Mouse (Mus musculus) urinary bladder, postnatal 10 days (tissue): ENCODE measurements around the gene Olfr1230.

ENCODE experiments used
- DNase-seq: peaks from one replicate; pipeline ENCODE4 v3.0.0; 2022; ENCODE audit warnings: low spot score

Olfr1230 gene

DNA sequence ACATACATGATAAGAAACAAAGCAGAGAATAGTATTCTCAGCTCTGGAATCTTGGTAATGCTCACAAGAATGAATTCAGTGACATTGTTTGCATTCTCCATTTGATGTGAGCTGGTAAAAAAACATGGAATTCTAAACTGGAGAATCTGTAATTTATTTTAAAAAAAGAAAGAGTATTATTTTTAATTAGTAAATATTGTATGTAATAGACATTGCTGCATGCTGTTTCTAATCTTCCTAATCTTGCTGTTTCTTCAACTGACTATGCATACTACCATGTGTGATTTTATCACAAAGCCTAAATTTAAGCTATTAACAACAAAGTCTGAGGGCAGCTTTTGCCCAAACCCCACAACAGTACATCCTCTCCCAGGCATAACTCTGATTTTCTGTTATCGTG lies at the start of gene Olfr1230:
Gene Olfr1230, minus strand, starts transcription at position 101 of the 400 bp plus-strand sequence.
- no peak for DNase-seq

DNA sequence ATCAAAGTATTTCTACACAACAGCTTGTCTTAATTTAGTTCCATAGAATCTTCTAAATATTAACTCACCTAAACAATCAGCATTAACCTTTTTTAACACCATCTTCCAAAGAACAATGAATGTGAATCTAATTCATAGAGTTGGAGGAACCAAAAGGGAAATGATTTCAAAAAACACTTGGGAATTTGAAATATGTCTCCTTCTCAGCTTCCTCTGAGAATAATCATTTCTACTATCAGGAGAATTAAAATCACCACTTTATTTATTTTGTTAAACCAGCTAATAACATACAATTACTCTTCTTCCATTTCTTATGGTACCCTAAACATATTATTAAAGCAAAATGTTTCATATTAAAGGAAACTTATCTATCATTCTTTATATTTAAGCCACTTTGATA lies 45.2 kb upstream of the Olfr1230 start, which contains the start of gene Olfr1233:
Gene Olfr1233, minus strand, starts transcription at position 101 of the 400 bp plus-strand sequence.
- no peak for DNase-seq

DNA sequence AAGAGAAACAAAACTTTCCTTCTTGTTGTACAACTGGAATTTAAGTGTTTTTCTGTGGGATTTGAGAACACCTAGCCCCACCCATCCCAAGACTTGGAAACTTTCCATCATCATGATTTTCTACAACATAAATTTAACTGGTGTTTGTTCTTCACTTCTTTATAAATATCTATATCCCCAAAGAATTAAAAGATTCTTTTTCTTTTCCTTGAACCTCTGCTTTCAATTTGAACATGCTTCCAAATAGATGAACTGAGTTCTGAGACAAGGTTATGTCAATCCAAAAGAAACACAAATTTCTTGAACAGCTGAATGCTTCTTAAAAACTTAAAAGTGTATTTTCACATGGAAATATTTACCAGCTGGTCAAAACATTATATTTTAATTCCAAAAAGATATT lies 32.5 kb upstream of the Olfr1230 start, which contains the start of gene Olfr1232:
Gene Olfr1232, minus strand, starts transcription at position 101 of the 400 bp plus-strand sequence.
- DNase-seq, result no peak

DNA sequence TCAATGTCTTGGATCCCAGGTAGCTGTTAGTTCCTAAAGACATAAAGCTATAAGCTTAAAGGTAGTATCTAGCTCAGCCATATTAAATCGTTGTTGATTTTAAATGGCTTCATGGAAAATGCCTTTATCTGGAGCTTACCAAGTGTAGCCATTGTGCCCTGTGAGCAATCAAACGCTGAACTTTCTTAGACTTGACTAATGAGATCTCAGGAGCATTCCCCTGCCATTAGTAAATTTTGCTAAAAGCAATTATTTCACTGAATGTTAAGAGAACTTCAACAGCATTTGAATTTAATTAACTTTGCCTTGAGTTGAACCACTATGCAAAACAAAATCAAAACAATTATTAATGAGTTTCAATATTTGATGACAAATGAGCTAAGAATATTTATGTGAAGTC lies 9.9 kb upstream of the Olfr1230 start, which contains the start of gene Olfr1231:
Gene Olfr1231, minus strand, starts transcription at position 101 of the 400 bp plus-strand sequence.
- no peak for DNase-seq

DNA sequence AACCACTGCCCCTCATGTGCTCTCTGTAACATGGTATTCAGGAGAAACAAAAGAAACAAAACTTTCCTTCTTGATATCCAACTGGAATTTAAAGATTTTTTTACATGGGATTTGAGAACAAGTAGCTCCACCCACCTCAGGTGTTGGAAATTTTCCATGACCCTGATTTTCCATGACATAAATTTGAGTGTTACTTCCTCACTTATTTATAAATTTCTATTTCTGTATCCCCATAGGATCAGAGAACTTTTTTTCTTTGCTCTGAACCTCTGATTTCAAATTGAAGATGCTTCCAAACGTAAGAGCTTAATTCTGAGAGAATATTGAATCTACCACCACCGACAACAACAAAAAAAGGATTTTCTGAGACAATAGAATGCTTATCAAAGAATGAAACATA lies 9.2 kb downstream of the Olfr1230 start, which contains the start of gene Olfr1229:
Gene Olfr1229, minus strand, starts transcription at position 101 of the 400 bp plus-strand sequence.
- DNase-seq, result no peak

DNA sequence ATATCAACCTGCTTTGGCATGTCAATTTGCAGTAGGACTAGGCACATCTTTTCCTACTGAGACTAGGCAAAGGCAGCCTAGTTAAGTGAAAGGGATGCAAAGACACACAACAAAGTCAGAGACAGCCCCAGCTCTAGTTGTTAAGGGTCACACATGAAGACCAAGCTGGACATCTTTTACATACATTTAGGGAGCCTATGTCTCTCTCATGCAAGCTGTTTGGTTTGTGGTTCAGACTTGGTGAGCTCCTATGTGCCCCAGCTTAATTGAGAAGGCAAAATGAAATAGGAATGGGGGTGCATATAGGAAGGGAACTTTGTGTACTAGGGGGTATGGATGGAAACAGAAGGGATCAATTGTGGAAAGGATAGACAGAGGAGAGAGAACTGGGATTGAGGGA lies 43.1 kb downstream of the Olfr1230 start, which contains the start of gene Olfr1228:
Gene Olfr1228, minus strand, starts transcription at position 101 of the 400 bp plus-strand sequence.
- no peak for DNase-seq
